Mouse (Mus musculus): Measurements from ENCODE around the gene Foxp3. TPM values are rescaled to one million over a fixed set of nuclear protein-coding genes. Genes with fewer than 3 reads are reported as not detected.

Gene Foxp3
- polyA plus RNA-seq, 1 experiment, result 5.7 TPM

- Histone ChIP-seq H3K4me3 (ENCODE audit: extremely low read depth, insufficient read depth, insufficient read length) (no peak overlapping the region), H3K36me3 (ENCODE audit: control insufficient read depth, insufficient read depth, low read length) (no peaks in the 10 kb centered on the region), H3K27ac (ENCODE audit: insufficient read depth, low read length) (no peak overlapping the region), H3K4me1 (ENCODE audit: control insufficient read depth, insufficient read depth, insufficient read length) (peaks cover 6% of the 10 kb centered on the region; the same call in 1 of the 2 replicates), H3K27me3 (ENCODE audit: control insufficient read depth, insufficient read depth, low read length) (no peaks in the 10 kb centered on the region)
- TF ChIP-seq CTCF (IDR thresholded peaks at IDR 0.05; ENCODE audit: extremely low read depth, insufficient read depth, insufficient read length, insufficient replicate concordance), result no peak
- no peak for TF ChIP-seq POLR2A (IDR thresholded peaks at IDR 0.05; ENCODE audit: low read depth, low read length)
- 88% methylated on average over 11 of the region's 11 CpGs for WGBS
- no peak for DNase-seq (ENCODE audit: low read depth in 1 of 2, low spot score in 2 of 2)
Measured at GRCm38 (mm10) chrX:7583881-7584280, 10.4 kb downstream of the Foxp3 start.

- Histone ChIP-seq H3K36me3 (ENCODE audit: control insufficient read depth, insufficient read depth, low read length) (0 out of 2 replicates have a peak, but pooled peaks cover 1% of the 10 kb centered on the region), H3K27ac (ENCODE audit: insufficient read depth, low read length) (0 out of 2 replicates have a peak overlapping the region, but pooled peaks have one; percentile 29), H3K4me1 (ENCODE audit: control insufficient read depth, insufficient read depth, insufficient read length) (peaks cover 6% of the 10 kb centered on the region; the same call in 1 of the 2 replicates), H3K27me3 (ENCODE audit: control insufficient read depth, insufficient read depth, low read length) (no peaks in the 10 kb centered on the region), H3K4me3 (ENCODE audit: extremely low read depth, insufficient read depth, insufficient read length) (no peak overlapping the region)
- no peak for DNase-seq (ENCODE audit: low read depth in 1 of 2, low spot score in 2 of 2)
- WGBS, result 70% methylated on average over 4 of the region's 5 CpGs
- TF ChIP-seq POLR2A (IDR thresholded peaks at IDR 0.05; ENCODE audit: low read depth, low read length) (no peak), CTCF (IDR thresholded peaks at IDR 0.05; ENCODE audit: extremely low read depth, insufficient read depth, insufficient read length, insufficient replicate concordance) (no peak)
Measured at GRCm38 (mm10) chrX:7586356-7586755, 12.9 kb downstream of the Foxp3 start.

- Histone ChIP-seq H3K4me1 (ENCODE audit: control insufficient read depth, insufficient read depth, insufficient read length) (no peaks in the 10 kb centered on the region), H3K4me3 (ENCODE audit: extremely low read depth, insufficient read depth, insufficient read length) (no peak overlapping the region), H3K27ac (ENCODE audit: insufficient read depth, low read length) (no peak overlapping the region), H3K36me3 (ENCODE audit: control insufficient read depth, insufficient read depth, low read length) (peaks cover 13% of the 10 kb centered on the region), H3K27me3 (ENCODE audit: control insufficient read depth, insufficient read depth, low read length) (no peaks in the 10 kb centered on the region)
- DNase-seq (ENCODE audit: low read depth in 1 of 2, low spot score in 2 of 2), result no peak
- WGBS, result 89% methylated on average over 9 of the region's 9 CpGs
- TF ChIP-seq POLR2A (IDR thresholded peaks at IDR 0.05; ENCODE audit: low read depth, low read length) (no peak), CTCF (IDR thresholded peaks at IDR 0.05; ENCODE audit: extremely low read depth, insufficient read depth, insufficient read length, insufficient replicate concordance) (no peak)
Measured at GRCm38 (mm10) chrX:7595371-7595770, 21.9 kb downstream of the Foxp3 start.

- WGBS, result 59% methylated on average over 7 of the region's 7 CpGs
- H3K27me3 ChIP-seq (ENCODE audit: control insufficient read depth, insufficient read depth, low read length), result no peaks in the 10 kb centered on the region
- no peak for DNase-seq (ENCODE audit: low read depth in 1 of 2, low spot score in 2 of 2)
- H3K27ac ChIP-seq (ENCODE audit: insufficient read depth, low read length), result no peak overlapping the region
- H3K4me1 ChIP-seq (ENCODE audit: control insufficient read depth, insufficient read depth, insufficient read length), result no peaks in the 10 kb centered on the region; the same call in 1 of the 2 replicates
- TF ChIP-seq POLR2A (IDR thresholded peaks at IDR 0.05; ENCODE audit: low read depth, low read length) (no peak), CTCF (IDR thresholded peaks at IDR 0.05; ENCODE audit: extremely low read depth, insufficient read depth, insufficient read length, insufficient replicate concordance) (no peak)
- no peak overlapping the region for H3K4me3 ChIP-seq (ENCODE audit: extremely low read depth, insufficient read depth, insufficient read length)
- peaks cover 4% of the 10 kb centered on the region for H3K36me3 ChIP-seq (ENCODE audit: control insufficient read depth, insufficient read depth, low read length)
Measured at GRCm38 (mm10) chrX:7604004-7604403, 30.6 kb downstream of the Foxp3 start.

- DNase-seq (ENCODE audit: low read depth in 1 of 2, low spot score in 2 of 2), result peak; percentile 57 to 79
- Histone ChIP-seq H3K36me3 (ENCODE audit: control insufficient read depth, insufficient read depth, low read length) (no peaks in the 10 kb centered on the region), H3K27ac (ENCODE audit: insufficient read depth, low read length) (no peak within 1 kb of the TSS), H3K4me1 (ENCODE audit: control insufficient read depth, insufficient read depth, insufficient read length) (no peaks in the 10 kb centered on the region; the same call in 1 of the 2 replicates), H3K27me3 (ENCODE audit: control insufficient read depth, insufficient read depth, low read length) (no peaks in the 10 kb centered on the region), H3K4me3 (ENCODE audit: extremely low read depth, insufficient read depth, insufficient read length) (peak within 1 kb of the TSS; percentile 66)
- TF ChIP-seq POLR2A (IDR thresholded peaks at IDR 0.05; ENCODE audit: low read depth, low read length) (no peak), CTCF (IDR thresholded peaks at IDR 0.05; ENCODE audit: extremely low read depth, insufficient read depth, insufficient read length, insufficient replicate concordance) (no peak)
- WGBS, result 25% methylated on average over 28 of the region's 28 CpGs
Measured at GRCm38 (mm10) chrX:7604879-7605574, 31.6 kb downstream of the Foxp3 start, which contains the start of gene Ccdc22. Ccdc22 (minus strand) TSS chrX:7605517.

DNA sequence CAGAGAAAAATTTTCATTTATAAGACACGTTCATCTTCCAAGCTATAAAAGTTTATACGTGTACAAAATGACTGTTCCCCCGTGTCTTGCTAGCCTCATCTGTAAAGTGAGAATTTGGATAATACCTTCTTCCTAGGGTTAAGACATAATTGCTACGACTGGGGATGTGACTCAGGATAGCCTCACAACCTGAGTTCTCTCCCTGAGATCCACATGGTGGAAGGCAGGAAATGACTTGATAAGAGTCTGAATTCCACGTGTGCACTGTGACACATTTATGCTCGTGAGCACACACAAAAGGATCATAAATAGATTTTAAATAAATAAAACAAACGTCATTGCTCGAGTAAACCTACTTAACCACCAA is 32.1 kb downstream of the Foxp3 start:
- TF ChIP-seq POLR2A (IDR thresholded peaks at IDR 0.05; ENCODE audit: low read depth, low read length) (no peak), CTCF (IDR thresholded peaks at IDR 0.05; ENCODE audit: extremely low read depth, insufficient read depth, insufficient read length, insufficient replicate concordance) (no peak)

DNA sequence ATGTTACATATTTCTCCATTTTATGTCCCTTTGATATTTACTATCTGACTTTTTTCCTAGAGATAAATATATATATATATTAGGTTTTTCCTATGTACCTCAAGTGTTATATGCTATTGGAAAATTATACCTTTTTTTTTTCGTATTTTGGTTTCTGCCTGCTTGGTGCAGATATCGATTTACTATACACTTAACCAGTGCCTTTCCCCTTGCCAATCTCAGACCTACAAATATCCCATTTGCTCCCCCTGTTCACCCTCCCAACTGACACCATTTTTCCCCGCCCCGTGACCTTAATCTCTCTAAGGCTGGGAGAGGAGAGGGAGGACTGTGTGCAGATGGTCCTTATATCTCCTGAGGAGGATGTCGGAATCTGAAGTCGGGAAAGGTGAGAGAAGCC is 33.3 kb downstream of the Foxp3 start, which contains the start of gene Cacna1f:
Gene Cacna1f, plus strand, starts transcription at position 301 of the 400 bp plus-strand sequence.
- 80% methylated on average over 6 of the region's 6 CpGs for WGBS
- Histone ChIP-seq H3K36me3 (ENCODE audit: control insufficient read depth, insufficient read depth, low read length) (no peaks in the 10 kb centered on the region), H3K4me3 (ENCODE audit: extremely low read depth, insufficient read depth, insufficient read length) (no peak within 1 kb of the TSS), H3K27ac (ENCODE audit: insufficient read depth, low read length) (no peak within 1 kb of the TSS), H3K4me1 (ENCODE audit: control insufficient read depth, insufficient read depth, insufficient read length) (no peaks in the 10 kb centered on the region; the same call in 1 of the 2 replicates), H3K27me3 (ENCODE audit: control insufficient read depth, insufficient read depth, low read length) (no peaks in the 10 kb centered on the region)
- no peak for DNase-seq (ENCODE audit: low read depth in 1 of 2, low spot score in 2 of 2)
- TF ChIP-seq CTCF (IDR thresholded peaks at IDR 0.05; ENCODE audit: extremely low read depth, insufficient read depth, insufficient read length, insufficient replicate concordance) (no peak), POLR2A (IDR thresholded peaks at IDR 0.05; ENCODE audit: low read depth, low read length) (no peak)

More for the DNA sequence above, 32.1 kb downstream of the Foxp3 start:
- WGBS, result 26% methylated on average over 8 of the region's 8 CpGs
- H3K27me3 ChIP-seq (ENCODE audit: control insufficient read depth, insufficient read depth, low read length), result no peaks in the 10 kb centered on the region
- DNase-seq (ENCODE audit: low read depth in 1 of 2, low spot score in 2 of 2), result no peak
- H3K36me3 ChIP-seq (ENCODE audit: control insufficient read depth, insufficient read depth, low read length), result no peaks in the 10 kb centered on the region
- no peaks in the 10 kb centered on the region; the same call in 1 of the 2 replicates for H3K4me1 ChIP-seq (ENCODE audit: control insufficient read depth, insufficient read depth, insufficient read length)
- no peak overlapping the region for H3K27ac ChIP-seq (ENCODE audit: insufficient read depth, low read length)
- no peak overlapping the region for H3K4me3 ChIP-seq (ENCODE audit: extremely low read depth, insufficient read depth, insufficient read length)
